Mouse (Mus musculus): ENCODE results near the gene Zfp740. TPM values are rescaled to one million over a fixed set of nuclear protein-coding genes. Genes with fewer than 3 reads are reported as not detected.
"Not testable (repeated sequence)": the region's sequence is repeated elsewhere in the genome, so short reads cannot be mapped to it uniquely, and the experiment has no call there.

Gene Zfp740
- total RNA-seq, 2 experiments from 2014 or later, result 39.0 to 39.8 TPM

- no peak for ATAC-seq (replicated peaks; ENCODE audit: low FRiP score, low TSS enrichment, poor library complexity, severe bottlenecking)
These were observed 19.3 kb downstream of the Zfp740 start for GRCm38 (mm10) chr15:102222386-102222785.

- peak; percentile 82 for ATAC-seq (replicated peaks; ENCODE audit: low FRiP score, low TSS enrichment, poor library complexity, severe bottlenecking)
These were observed 21.3 kb downstream of the Zfp740 start for GRCm38 (mm10) chr15:102224186-102224991.

- ATAC-seq (replicated peaks; ENCODE audit: low FRiP score, low TSS enrichment, poor library complexity, severe bottlenecking), result peak; percentile 94
These were observed 22.1 kb downstream of the Zfp740 start for GRCm38 (mm10) chr15:102224992-102225617.

GRCm38 (mm10) chr15:102225619-102226018 lies 22.6 kb downstream of the Zfp740 start:
- not testable (repeated sequence) for ATAC-seq (replicated peaks; ENCODE audit: low FRiP score, low TSS enrichment, poor library complexity, severe bottlenecking)

GRCm38 (mm10) chr15:102230408-102231321 lies 27.6 kb downstream of the Zfp740 start:
- no peak for ATAC-seq (replicated peaks; ENCODE audit: low FRiP score, low TSS enrichment, poor library complexity, severe bottlenecking)

- ATAC-seq (replicated peaks; ENCODE audit: low FRiP score, low TSS enrichment, poor library complexity, severe bottlenecking), result peak; percentile 85
These were observed 28.7 kb downstream of the Zfp740 start, which contains the start of gene Itgb7 for GRCm38 (mm10) chr15:102231748-102232147. Itgb7 (minus strand) TSS chr15:102231944.

- ATAC-seq (replicated peaks; ENCODE audit: low FRiP score, low TSS enrichment, poor library complexity, severe bottlenecking), result no peak
These were observed 29.7 kb downstream of the Zfp740 start for GRCm38 (mm10) chr15:102232764-102233163.

- no peak for ATAC-seq (replicated peaks; ENCODE audit: low FRiP score, low TSS enrichment, poor library complexity, severe bottlenecking)
These were observed 30.8 kb downstream of the Zfp740 start for GRCm38 (mm10) chr15:102233896-102234295.

GRCm38 (mm10) chr15:102235371-102236027 lies 32.5 kb downstream of the Zfp740 start:
- ATAC-seq (replicated peaks; ENCODE audit: low FRiP score, low TSS enrichment, poor library complexity, severe bottlenecking), result no peak

GRCm38 (mm10) chr15:102238543-102239259 lies 35.7 kb downstream of the Zfp740 start:
- no peak for ATAC-seq (replicated peaks; ENCODE audit: low FRiP score, low TSS enrichment, poor library complexity, severe bottlenecking)

GRCm38 (mm10) chr15:102239260-102239590 lies 36.2 kb downstream of the Zfp740 start:
- ATAC-seq (replicated peaks; ENCODE audit: low FRiP score, low TSS enrichment, poor library complexity, severe bottlenecking), result peak; percentile 63; the same call in 1 of the 2 replicates

- ATAC-seq (replicated peaks; ENCODE audit: low FRiP score, low TSS enrichment, poor library complexity, severe bottlenecking), result no peak
These were observed 36.8 kb downstream of the Zfp740 start for GRCm38 (mm10) chr15:102239851-102240250.

GRCm38 (mm10) chr15:102240607-102241006 lies 37.6 kb downstream of the Zfp740 start:
- no peak for ATAC-seq (replicated peaks; ENCODE audit: low FRiP score, low TSS enrichment, poor library complexity, severe bottlenecking)

- ATAC-seq (replicated peaks; ENCODE audit: low FRiP score, low TSS enrichment, poor library complexity, severe bottlenecking), result no peak
These were observed 39.6 kb downstream of the Zfp740 start for GRCm38 (mm10) chr15:102242404-102243228.

GRCm38 (mm10) chr15:102243229-102244190 lies 40.5 kb downstream of the Zfp740 start:
- ATAC-seq (replicated peaks; ENCODE audit: low FRiP score, low TSS enrichment, poor library complexity, severe bottlenecking), result peak; percentile 17; the same call in 1 of the 2 replicates

- no peak for ATAC-seq (replicated peaks; ENCODE audit: low FRiP score, low TSS enrichment, poor library complexity, severe bottlenecking)
These were observed 41.5 kb downstream of the Zfp740 start for GRCm38 (mm10) chr15:102244306-102245191.

Data from megakaryocyte-erythroid progenitor cell, adult 5-6 weeks (primary cell).